In genomic region chr11:43492663-43493062, GRCm38 (mm10) we compare ENCODE assay signal across 8 mouse cellular contexts. TPM values are rescaled to one million over a fixed set of nuclear protein-coding genes. Genes with fewer than 3 reads are reported as not detected.
A peak's percentile ranks its signal among the peaks of the same experiment; 100 is the strongest.
DNase-seq lines count a peak whose midpoint lies in the region; ATAC-seq lines count a peak whose summit lies in the region.

No protein-coding gene starts in this region.

- WGBS in midbrain, embryonic 10.5 days, result 37% methylated on average over 7 of the region's 7 CpGs
- WGBS in midbrain, embryonic 16.5 days, result 29% methylated on average over 7 of the region's 7 CpGs

- H3K9ac ChIP-seq in midbrain, embryonic 16.5 days (ENCODE audit: low read depth, low read length), result no peak overlapping the region

- no peaks in the 10 kb centered on the region for H3K36me3 ChIP-seq in midbrain, embryonic 10.5 days
- no peaks in the 10 kb centered on the region for H3K36me3 ChIP-seq in midbrain, embryonic 16.5 days (ENCODE audit: control insufficient read depth, insufficient read depth, low read length)
- no peaks in the 10 kb centered on the region for H3K36me3 ChIP-seq in splenic B cell, adult 2 months (ENCODE audit: control insufficient read depth, insufficient read depth, low read length, poor library complexity, severe bottlenecking)

- no peaks in the 10 kb centered on the region for H3K27me3 ChIP-seq in midbrain, embryonic 10.5 days (ENCODE audit: low read depth, poor library complexity, severe bottlenecking)
- no peaks in the 10 kb centered on the region for H3K27me3 ChIP-seq in midbrain, embryonic 16.5 days (ENCODE audit: control insufficient read depth, insufficient read depth, low read depth, low read length)
- H3K27me3 ChIP-seq in splenic B cell, adult 2 months (ENCODE audit: control insufficient read depth, insufficient read depth, low read length, poor library complexity, severe bottlenecking), result no peaks in the 10 kb centered on the region

- no peak overlapping the region for H3K27ac ChIP-seq in midbrain, embryonic 10.5 days (replicated peaks)
- H3K27ac ChIP-seq in midbrain, embryonic 16.5 days (ENCODE audit: low read length), result no peak overlapping the region

- H3K4me3 ChIP-seq in midbrain, embryonic 10.5 days, result no peak overlapping the region
- no peak overlapping the region for H3K4me3 ChIP-seq in midbrain, embryonic 16.5 days (ENCODE audit: low read depth, low read length)

- peaks cover 15% of the 10 kb centered on the region for H3K4me1 ChIP-seq in midbrain, embryonic 10.5 days
- H3K4me1 ChIP-seq in midbrain, embryonic 16.5 days (ENCODE audit: control insufficient read depth, insufficient read depth, low read length), result no peaks in the 10 kb centered on the region; the same call in 1 of the 2 replicates

- intact Hi-C loops in left cerebral cortex, postnatal 4 days (cut with DNase I), result loop anchor here (5.0 to 10.0 kb wide), 3 partner anchors 120 to 252 kb away; partner anchors contain the start of gene Ttc1

- no peaks in the 10 kb centered on the region for H3K9me3 ChIP-seq in midbrain, embryonic 10.5 days (replicated peaks)
- H3K9me3 ChIP-seq in midbrain, embryonic 16.5 days (replicated peaks; ENCODE audit: control insufficient read depth, low read length, poor library complexity, severe bottlenecking), result no peaks in the 10 kb centered on the region

- DNase-seq in midbrain, embryonic 10.5 days (ENCODE audit: low spot score), result peak; percentile 74
- DNase-seq in cerebellum, postnatal 25 days, result peak; percentile 83 to 88
- DNase-seq in gastrocnemius, adult 8-10 months (ENCODE audit: low spot score in 2 of 2), result peak; percentile 53 to 56
- peak; percentile 80 for DNase-seq in kidney, adult 18-20 months
- peak; percentile 81 for DNase-seq in left cerebral cortex, postnatal 4 days
- DNase-seq in splenic B cell, adult 2 months (ENCODE audit: low read depth, low spot score), result peak; percentile 73

- no peak; the same call in 1 of the 2 replicates for ATAC-seq in midbrain, embryonic 16.5 days
- peak; percentile 62; the same call in 1 of the 2 replicates for ATAC-seq in monocyte, adult 5-6 weeks (replicated peaks; ENCODE audit: insufficient number of reproducible peaks, low FRiP score, low TSS enrichment, poor library complexity, severe bottlenecking)

- H3K4me2 ChIP-seq in midbrain, embryonic 16.5 days (ENCODE audit: low read length), result no peak overlapping the region

RNA-seq across cellular contexts. Expression of gene C1qtnf2, which starts 18.6 kb away (rescaled TPM):
- 1.4 and 2.2 TPM in 2 replicates for polyA plus RNA-seq in midbrain, embryonic 10.5 days (2016; fragmentation: Nextera tagmentation; extraction: Ambion mirVana)
- 10.2 and 12.9 TPM in 2 replicates for polyA plus RNA-seq in midbrain, embryonic 16.5 days (2015; fragmentation: Nextera tagmentation; extraction: Ambion mirVana)
- total RNA-seq in gastrocnemius, adult 8-10 months (2022), result 1 to 10 TPM; 1.2 to 2.1 (median 1.8) TPM
- 10 to 100 TPM; 11.7 to 13.7 TPM for total RNA-seq in left cerebral cortex, postnatal 4 days (2021)
- not detected in 3 replicates for total RNA-seq in monocyte, adult 5-6 weeks (2017)

RNA-seq across cellular contexts. Expression of gene Ccnjl, which starts 35.9 kb away (rescaled TPM):
- polyA plus RNA-seq in midbrain, embryonic 10.5 days (2016; fragmentation: Nextera tagmentation; extraction: Ambion mirVana), result 40.3 and 41.3 TPM in 2 replicates
- 7.4 and 10.4 TPM in 2 replicates for polyA plus RNA-seq in midbrain, embryonic 16.5 days (2015; fragmentation: Nextera tagmentation; extraction: Ambion mirVana)
- under 1 TPM in 1 of 4 experiments, not detected in 3; 0.12 TPM for total RNA-seq in gastrocnemius, adult 8-10 months (2022)
- total RNA-seq in left cerebral cortex, postnatal 4 days (2021), result 1 to 10 TPM; 4.8 to 5.3 TPM
- not detected in 3 replicates for total RNA-seq in monocyte, adult 5-6 weeks (2017)

RNA-seq across cellular contexts. Expression of gene Slu7, which starts 59.1 kb away (rescaled TPM):
- 59.2 and 59.5 TPM in 2 replicates for polyA plus RNA-seq in midbrain, embryonic 10.5 days (2016; fragmentation: Nextera tagmentation; extraction: Ambion mirVana)
- 62.6 and 65.3 TPM in 2 replicates for polyA plus RNA-seq in midbrain, embryonic 16.5 days (2015; fragmentation: Nextera tagmentation; extraction: Ambion mirVana)
- total RNA-seq in gastrocnemius, adult 8-10 months (2022), result 10 to 100 TPM; 29.9 to 33.9 (median 32.3) TPM
- total RNA-seq in left cerebral cortex, postnatal 4 days (2021), result 10 to 100 TPM; 36.6 to 41.8 TPM
- 143 to 184 TPM (median 150 TPM) in 3 replicates for total RNA-seq in monocyte, adult 5-6 weeks (2017)

Comparison
In these comparisons a context has a peak if more than half of its experiments do, and no peak if none do; other contexts are left out.
1. RNA of gene C1qtnf2, which starts 18.6 kb away (total RNA-seq): 11.7 to 13.7 TPM in left cerebral cortex, postnatal 4 days; 1.2 to 2.1 TPM in gastrocnemius, adult 8-10 months and not detected in monocyte, adult 5-6 weeks; every median in the first group is over 4 times any median in the second.
2. Peak in every context shown above with its lines, with median percentiles within 50 percentile points of each other: DNase-seq.